Mouse (Mus musculus): ENCODE measurements around the gene Gm32717. TPM values are rescaled to one million over a fixed set of nuclear protein-coding genes. Genes with fewer than 3 reads are reported as not detected.
A peak's percentile ranks its signal among the peaks of the same experiment; 100 is the strongest.
"Not testable (repeated sequence)": the region's sequence is repeated elsewhere in the genome, so short reads cannot be mapped to it uniquely, and the experiment has no call there.

The Gm32717 gene
- not detected in 2 replicates for polyA plus RNA-seq (2014; fragmentation: Nextera tagmentation; extraction: Ambion mirVana)

DNA sequence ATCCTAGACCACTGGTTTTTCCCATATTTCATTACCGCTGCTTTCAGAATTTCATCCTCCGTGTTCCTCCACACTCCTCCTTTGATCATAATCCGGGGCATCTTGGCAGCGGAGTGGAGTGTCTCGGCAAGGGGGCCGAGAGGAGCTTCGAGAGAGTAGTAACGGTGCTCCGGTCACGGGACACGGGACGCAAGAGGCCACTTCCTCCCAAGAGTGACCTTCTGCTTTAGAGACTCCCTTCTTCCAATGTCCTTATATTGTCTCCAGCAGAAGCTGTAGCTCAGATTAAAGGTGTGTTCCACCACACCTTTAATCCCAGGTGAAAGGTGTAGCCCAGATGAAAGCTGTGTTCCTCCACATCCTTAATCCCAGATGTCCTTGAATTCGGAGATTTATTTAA is at the start of gene Gm32717:
Gene Gm32717, minus strand, starts transcription at position 101 of the 400 bp plus-strand sequence.
- not testable (repeated sequence) for H3K9ac ChIP-seq (ENCODE audit: low read length); H3K4me1 ChIP-seq (replicated peaks; ENCODE audit: control insufficient read depth, insufficient read depth, low read length); ATAC-seq (replicated peaks; ENCODE audit: low FRiP score); DNase-seq (ENCODE audit: low spot score); H3K27me3 ChIP-seq (ENCODE audit: control insufficient read depth, insufficient read depth, low read length); H3K4me2 ChIP-seq (ENCODE audit: low read depth, low read length, severe bottlenecking); H3K4me3 ChIP-seq (ENCODE audit: low read depth, low read length); H3K36me3 ChIP-seq (ENCODE audit: control insufficient read depth, insufficient read depth, low read length); H3K27ac ChIP-seq (ENCODE audit: low read depth, low read length); H3K9me3 ChIP-seq (ENCODE audit: control insufficient read depth, low read length)
- WGBS = no CpG with 5 or more reads among the region's 13 CpGs

DNA sequence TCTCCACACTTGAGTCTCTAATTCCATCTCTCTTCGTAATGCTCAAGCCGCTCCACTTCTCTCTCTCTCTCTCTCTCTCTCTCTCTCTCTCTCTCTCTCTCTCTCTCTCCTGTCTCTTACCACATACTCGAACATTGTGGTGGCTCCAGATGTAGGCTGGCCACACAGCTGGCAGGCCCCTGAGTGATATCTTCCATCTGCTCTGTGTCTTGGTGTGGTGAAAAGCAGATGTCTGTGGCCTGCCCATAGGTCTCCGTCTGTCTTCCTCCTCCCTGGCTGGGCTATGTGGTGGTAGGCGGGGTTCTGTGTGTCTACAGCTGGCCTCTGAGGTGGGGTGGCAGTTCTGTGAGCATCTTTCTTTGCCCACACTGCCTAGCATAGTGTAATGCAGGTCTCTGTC is 42.4 kb upstream of the Gm32717 start:
- not testable (repeated sequence) for H3K36me3 ChIP-seq (ENCODE audit: control insufficient read depth, insufficient read depth, low read length); ATAC-seq (replicated peaks; ENCODE audit: low FRiP score); H3K9ac ChIP-seq (ENCODE audit: low read length); H3K4me2 ChIP-seq (ENCODE audit: low read depth, low read length, severe bottlenecking); H3K27ac ChIP-seq (ENCODE audit: low read depth, low read length); DNase-seq (ENCODE audit: low spot score); H3K27me3 ChIP-seq (ENCODE audit: control insufficient read depth, insufficient read depth, low read length); H3K4me1 ChIP-seq (replicated peaks; ENCODE audit: control insufficient read depth, insufficient read depth, low read length); H3K4me3 ChIP-seq (ENCODE audit: low read depth, low read length); H3K9me3 ChIP-seq (ENCODE audit: control insufficient read depth, low read length)
- 88% methylated on average over 2 of the region's 5 CpGs for WGBS

DNA sequence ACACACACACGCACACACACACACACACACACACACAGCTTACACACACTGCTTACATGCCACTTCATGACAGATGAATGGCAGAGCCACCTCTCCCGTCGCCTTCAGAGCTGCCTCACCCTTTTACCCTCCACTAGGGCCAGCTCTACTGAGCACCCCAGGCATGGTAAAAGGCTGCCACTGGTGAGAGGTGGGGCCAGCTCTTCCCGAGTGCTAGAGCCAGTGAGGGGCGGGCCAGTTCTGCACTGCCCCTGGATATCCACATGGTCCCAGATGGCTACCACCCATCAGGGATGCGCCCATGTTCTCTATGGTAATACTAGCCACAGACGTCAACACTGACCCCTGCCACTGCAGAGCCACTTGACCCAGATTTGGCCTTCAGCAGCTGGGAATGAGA is 42.0 kb upstream of the Gm32717 start:
- H3K9ac ChIP-seq (ENCODE audit: low read length); H3K36me3 ChIP-seq (ENCODE audit: control insufficient read depth, insufficient read depth, low read length); H3K27ac ChIP-seq (ENCODE audit: low read depth, low read length); H3K27me3 ChIP-seq (ENCODE audit: control insufficient read depth, insufficient read depth, low read length); H3K4me3 ChIP-seq (ENCODE audit: low read depth, low read length); H3K9me3 ChIP-seq (ENCODE audit: control insufficient read depth, low read length); H3K4me1 ChIP-seq (replicated peaks; ENCODE audit: control insufficient read depth, insufficient read depth, low read length); DNase-seq (ENCODE audit: low spot score); H3K4me2 ChIP-seq (ENCODE audit: low read depth, low read length, severe bottlenecking): not testable (repeated sequence)
- ATAC-seq (replicated peaks; ENCODE audit: low FRiP score) = peak; percentile 36; the same call in 1 of the 2 replicates
- 84% methylated on average over 7 of the region's 7 CpGs for WGBS

DNA sequence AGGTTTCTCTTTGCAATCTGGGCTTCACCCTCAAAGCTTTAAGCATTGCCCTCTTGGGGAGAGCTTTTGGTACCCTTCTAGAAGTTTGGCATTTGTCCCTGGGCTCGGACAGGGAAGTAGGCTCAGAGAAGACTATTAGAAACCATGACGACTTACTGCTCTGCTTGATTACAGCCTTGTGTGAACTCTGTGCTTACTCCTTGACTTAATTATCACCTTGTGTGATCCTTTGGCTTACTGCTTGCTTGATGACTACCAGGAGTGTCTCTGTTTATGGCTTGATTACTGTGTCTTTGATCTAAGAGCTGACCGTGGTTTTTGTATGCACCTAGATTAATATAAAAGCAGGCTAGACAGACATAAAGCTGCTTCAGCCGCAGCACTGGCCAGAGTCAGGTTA is 37.5 kb upstream of the Gm32717 start:
- DNase-seq (ENCODE audit: low spot score); H3K36me3 ChIP-seq (ENCODE audit: control insufficient read depth, insufficient read depth, low read length): not testable (repeated sequence)

DNA sequence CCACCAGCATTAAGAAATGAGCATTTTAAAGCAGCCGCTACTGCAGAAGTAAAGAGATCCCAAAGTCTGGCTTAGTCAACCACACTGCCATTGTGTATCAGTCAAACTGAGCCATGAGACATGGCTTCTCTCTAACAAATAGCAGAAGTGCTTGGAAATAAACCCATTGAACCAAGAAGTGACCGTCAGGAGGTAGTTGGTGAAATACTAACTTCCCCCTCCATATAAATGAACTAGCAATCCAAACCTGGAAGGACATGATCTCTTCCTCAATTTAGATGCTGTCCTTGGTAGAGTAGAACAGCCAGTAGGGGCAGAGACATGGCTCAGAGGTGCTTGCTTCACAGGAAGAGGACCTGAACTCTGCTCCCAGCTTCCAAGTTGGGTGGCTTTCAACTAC is 30.8 kb upstream of the Gm32717 start:
- WGBS = no CpG with 5 or more reads among the region's 2 CpGs
- not testable (repeated sequence) for H3K4me3 ChIP-seq (ENCODE audit: low read depth, low read length); H3K4me1 ChIP-seq (replicated peaks; ENCODE audit: control insufficient read depth, insufficient read depth, low read length); ATAC-seq (replicated peaks; ENCODE audit: low FRiP score); H3K36me3 ChIP-seq (ENCODE audit: control insufficient read depth, insufficient read depth, low read length); H3K9ac ChIP-seq (ENCODE audit: low read length); H3K27ac ChIP-seq (ENCODE audit: low read depth, low read length); H3K27me3 ChIP-seq (ENCODE audit: control insufficient read depth, insufficient read depth, low read length); H3K4me2 ChIP-seq (ENCODE audit: low read depth, low read length, severe bottlenecking); H3K9me3 ChIP-seq (ENCODE audit: control insufficient read depth, low read length); DNase-seq (ENCODE audit: low spot score)

More for the DNA sequence above, 37.5 kb upstream of the Gm32717 start:
- not testable (repeated sequence) for H3K27ac ChIP-seq (ENCODE audit: low read depth, low read length); ATAC-seq (replicated peaks; ENCODE audit: low FRiP score); H3K9ac ChIP-seq (ENCODE audit: low read length); H3K4me1 ChIP-seq (replicated peaks; ENCODE audit: control insufficient read depth, insufficient read depth, low read length); H3K27me3 ChIP-seq (ENCODE audit: control insufficient read depth, insufficient read depth, low read length); H3K9me3 ChIP-seq (ENCODE audit: control insufficient read depth, low read length); H3K4me2 ChIP-seq (ENCODE audit: low read depth, low read length, severe bottlenecking); H3K4me3 ChIP-seq (ENCODE audit: low read depth, low read length)
- no CpG with 5 or more reads among the region's 4 CpGs for WGBS

DNA sequence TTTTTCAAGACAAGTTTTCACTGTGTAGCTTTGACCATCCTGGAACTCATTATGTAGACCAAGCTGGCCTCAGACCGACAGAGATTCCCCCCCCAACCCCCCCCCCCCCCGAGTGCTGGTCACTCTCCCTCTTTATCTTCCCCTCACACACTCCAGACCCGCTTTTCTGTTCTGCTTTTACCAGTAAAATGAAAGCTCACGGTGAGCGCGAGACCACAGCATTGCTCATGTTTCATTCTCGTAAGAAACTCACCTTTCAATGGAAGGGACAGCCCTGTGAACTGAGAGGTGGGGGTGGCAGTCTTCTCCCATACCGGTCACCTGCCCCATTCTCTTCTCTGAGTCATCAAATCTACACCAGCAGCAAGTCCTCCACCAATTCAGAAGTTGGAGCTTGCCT is 28.2 kb upstream of the Gm32717 start:
- H3K9me3 ChIP-seq (ENCODE audit: control insufficient read depth, low read length); H3K36me3 ChIP-seq (ENCODE audit: control insufficient read depth, insufficient read depth, low read length); H3K27me3 ChIP-seq (ENCODE audit: control insufficient read depth, insufficient read depth, low read length); ATAC-seq (replicated peaks; ENCODE audit: low FRiP score); H3K27ac ChIP-seq (ENCODE audit: low read depth, low read length); DNase-seq (ENCODE audit: low spot score); H3K4me1 ChIP-seq (replicated peaks; ENCODE audit: control insufficient read depth, insufficient read depth, low read length); H3K4me2 ChIP-seq (ENCODE audit: low read depth, low read length, severe bottlenecking); H3K4me3 ChIP-seq (ENCODE audit: low read depth, low read length); H3K9ac ChIP-seq (ENCODE audit: low read length): not testable (repeated sequence)
- 75% methylated on average over 2 of the region's 8 CpGs for WGBS

DNA sequence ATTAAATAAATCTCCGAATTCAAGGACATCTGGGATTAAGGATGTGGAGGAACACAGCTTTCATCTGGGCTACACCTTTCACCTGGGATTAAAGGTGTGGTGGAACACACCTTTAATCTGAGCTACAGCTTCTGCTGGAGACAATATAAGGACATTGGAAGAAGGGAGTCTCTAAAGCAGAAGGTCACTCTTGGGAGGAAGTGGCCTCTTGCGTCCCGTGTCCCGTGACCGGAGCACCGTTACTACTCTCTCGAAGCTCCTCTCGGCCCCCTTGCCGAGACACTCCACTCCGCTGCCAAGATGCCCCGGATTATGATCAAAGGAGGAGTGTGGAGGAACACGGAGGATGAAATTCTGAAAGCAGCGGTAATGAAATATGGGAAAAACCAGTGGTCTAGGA is 17.8 kb upstream of the Gm32717 start, which contains the start of gene Gm32802:
Gene Gm32802, plus strand, starts transcription at position 301 of the 400 bp plus-strand sequence.
- H3K27me3 ChIP-seq (ENCODE audit: control insufficient read depth, insufficient read depth, low read length); H3K4me2 ChIP-seq (ENCODE audit: low read depth, low read length, severe bottlenecking); ATAC-seq (replicated peaks; ENCODE audit: low FRiP score); H3K36me3 ChIP-seq (ENCODE audit: control insufficient read depth, insufficient read depth, low read length); H3K9ac ChIP-seq (ENCODE audit: low read length); H3K4me1 ChIP-seq (replicated peaks; ENCODE audit: control insufficient read depth, insufficient read depth, low read length); DNase-seq (ENCODE audit: low spot score); H3K27ac ChIP-seq (ENCODE audit: low read depth, low read length); H3K9me3 ChIP-seq (ENCODE audit: control insufficient read depth, low read length); H3K4me3 ChIP-seq (ENCODE audit: low read depth, low read length): not testable (repeated sequence)
- WGBS = no CpG with 5 or more reads among the region's 13 CpGs

DNA sequence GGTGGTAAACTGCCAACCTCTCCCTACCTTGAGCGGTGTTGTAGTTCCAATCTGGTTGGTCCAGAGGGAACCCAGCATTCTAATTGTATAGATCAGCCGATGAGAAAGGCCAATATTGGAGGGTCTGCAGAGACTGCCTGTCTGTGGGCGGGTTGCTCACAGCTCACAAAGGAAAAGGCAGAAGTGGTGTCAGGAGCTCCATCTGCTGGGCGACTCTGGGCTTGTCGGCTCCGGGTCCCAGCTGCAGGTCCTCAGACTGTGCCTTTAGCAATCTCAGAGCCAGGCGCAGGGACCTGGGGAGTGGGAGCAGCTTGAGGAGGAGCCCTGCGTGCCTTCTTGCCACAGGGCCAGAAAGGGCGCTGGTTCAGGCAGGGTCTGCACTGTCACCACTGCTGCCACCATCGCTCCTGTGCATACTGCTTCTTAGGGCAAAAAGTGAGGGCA is 10.3 kb upstream of the Gm32717 start:
- 43% methylated on average over 10 of the region's 10 CpGs for WGBS
- no peaks in the 10 kb centered on the region for H3K36me3 ChIP-seq (ENCODE audit: control insufficient read depth, insufficient read depth, low read length)
- no peak overlapping the region for H3K27ac ChIP-seq (ENCODE audit: low read depth, low read length)
- H3K9ac ChIP-seq (ENCODE audit: low read length) = no peak overlapping the region
- peak; percentile 73 for ATAC-seq (replicated peaks; ENCODE audit: low FRiP score)
- DNase-seq (ENCODE audit: low spot score) = peak; percentile 86
- no peak overlapping the region for H3K4me3 ChIP-seq (ENCODE audit: low read depth, low read length)
- H3K4me1 ChIP-seq (replicated peaks; ENCODE audit: control insufficient read depth, insufficient read depth, low read length) = no peaks in the 10 kb centered on the region
- no peaks in the 10 kb centered on the region for H3K27me3 ChIP-seq (ENCODE audit: control insufficient read depth, insufficient read depth, low read length)
- H3K9me3 ChIP-seq (ENCODE audit: control insufficient read depth, low read length) = no peaks in the 10 kb centered on the region
- no peak overlapping the region for H3K4me2 ChIP-seq (ENCODE audit: low read depth, low read length, severe bottlenecking)

DNA sequence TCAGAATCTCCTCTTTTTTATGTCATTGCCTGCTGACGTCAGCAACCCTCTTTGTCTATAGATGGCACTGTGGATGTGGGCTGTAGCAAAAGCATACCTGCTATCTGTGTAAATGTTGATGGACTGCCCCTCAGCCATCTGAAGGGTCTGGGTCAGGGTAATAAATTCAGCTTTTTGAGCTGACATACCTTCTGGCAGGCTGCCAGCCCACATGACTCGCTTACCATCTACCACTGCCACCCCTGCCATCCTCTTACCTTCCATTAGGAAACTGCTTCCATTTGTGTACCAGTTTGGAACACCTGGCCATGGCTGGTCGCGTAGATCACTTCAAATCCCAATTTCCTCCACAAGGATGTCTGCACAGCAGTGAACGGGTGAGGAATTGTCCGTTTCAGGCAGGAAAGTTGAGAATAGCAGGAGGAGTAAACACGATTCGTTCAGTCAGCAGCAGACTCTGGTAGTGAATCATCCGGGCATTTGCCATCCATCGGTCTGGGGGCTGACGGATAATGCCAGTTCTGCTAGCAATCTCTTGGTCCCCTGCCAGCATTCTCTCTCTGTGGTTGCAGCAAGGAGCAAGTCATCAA is 8.5 kb upstream of the Gm32717 start:
- not testable (repeated sequence) for H3K9me3 ChIP-seq (ENCODE audit: control insufficient read depth, low read length); H3K27ac ChIP-seq (ENCODE audit: low read depth, low read length); H3K4me1 ChIP-seq (replicated peaks; ENCODE audit: control insufficient read depth, insufficient read depth, low read length); H3K9ac ChIP-seq (ENCODE audit: low read length); ATAC-seq (replicated peaks; ENCODE audit: low FRiP score); H3K4me2 ChIP-seq (ENCODE audit: low read depth, low read length, severe bottlenecking); H3K4me3 ChIP-seq (ENCODE audit: low read depth, low read length); H3K36me3 ChIP-seq (ENCODE audit: control insufficient read depth, insufficient read depth, low read length); H3K27me3 ChIP-seq (ENCODE audit: control insufficient read depth, insufficient read depth, low read length)
- 91% methylated on average over 11 of the region's 11 CpGs for WGBS
- DNase-seq (ENCODE audit: low spot score) = peak; percentile 36

Data from forebrain, embryonic 11.5 days (tissue).